Mouse (Mus musculus) lung, postnatal 0 days (tissue): ENCODE data around the gene Slc22a23.

ENCODE experiments used
- CTCF ChIP-seq: IDR thresholded peaks from 2 replicates; pipeline ENCODE4 v1.5.1; 2016; ENCODE audit warnings: antibody characterized with exemption, mild to moderate bottlenecking
- EP300 ChIP-seq: IDR thresholded peaks from 2 replicates; pipeline ENCODE4 v1.6.1; 2016; ENCODE audit warnings: antibody characterized with exemption, mild to moderate bottlenecking, control low read depth

GRCm38 (mm10) chr13:34192414-34193191, 152.4 kb downstream of the Slc22a23 start:
- no peak for TF ChIP-seq EP300
- TF ChIP-seq CTCF, result peak; percentile 63
